Mouse (Mus musculus) MEL (cell line): ENCODE results near the gene G3bp2.

Experiments used
- CTCF ChIP-seq, 3 experiments: IDR thresholded peaks in 2 of 3; conservative IDR thresholded peaks in 1 of 3; 2 replicates each; pipeline ENCODE4 v1.5.1; 2011 to 2012; ENCODE audit warnings: low read length in 3 of 3, low read depth in 2 of 3, mild to moderate bottlenecking in 2 of 3, improper control_type of control experiment in 1 of 3, inconsistent platforms in 1 of 3, mixed read lengths in 1 of 3, moderate library complexity in 1 of 3; ENCODE audit not compliant: control insufficient read depth in 1 of 3, insufficient read depth in 1 of 3, poor library complexity in 1 of 3, severe bottlenecking in 1 of 3
- E2F4 ChIP-seq: IDR thresholded peaks from 2 replicates; pipeline ENCODE4 v1.6.1; 2011; ENCODE audit warnings: low read depth, low read length, improper control_type of control experiment, borderline replicate concordance
- MAZ ChIP-seq: IDR thresholded peaks from 2 replicates; pipeline ENCODE4 v1.6.1; 2012; ENCODE audit warnings: low read depth, mild to moderate bottlenecking, inconsistent platforms, low read length, improper control_type of control experiment
- MYB ChIP-seq: IDR thresholded peaks from 2 replicates; pipeline ENCODE4 v1.6.1; 2011; ENCODE audit warnings: mild to moderate bottlenecking, low read depth, low read length, improper control_type of control experiment
- NRF1 ChIP-seq: IDR thresholded peaks from 2 replicates; pipeline ENCODE4 v1.6.1; 2014; ENCODE audit warnings: low read depth, mild to moderate bottlenecking, inconsistent platforms, low read length, improper control_type of control experiment, moderate library complexity; ENCODE audit not compliant: poor library complexity, insufficient read depth, severe bottlenecking
- POLR2A ChIP-seq, 2 experiments: IDR thresholded peaks; 2 replicates each; pipeline ENCODE4 v1.6.1; 2011 to 2012; ENCODE audit warnings: low read length in 2 of 2, mild to moderate bottlenecking in 2 of 2, control low read depth in 1 of 2, improper control_type of control experiment in 1 of 2, low read depth in 1 of 2, moderate library complexity in 1 of 2; ENCODE audit not compliant: control insufficient read depth in 1 of 2, insufficient read depth in 1 of 2, poor library complexity in 1 of 2
- RCOR1 ChIP-seq: IDR thresholded peaks from 2 replicates; pipeline ENCODE4 v1.6.1; 2012; ENCODE audit warnings: low read depth, mild to moderate bottlenecking, inconsistent platforms, low read length, improper control_type of control experiment

DNA sequence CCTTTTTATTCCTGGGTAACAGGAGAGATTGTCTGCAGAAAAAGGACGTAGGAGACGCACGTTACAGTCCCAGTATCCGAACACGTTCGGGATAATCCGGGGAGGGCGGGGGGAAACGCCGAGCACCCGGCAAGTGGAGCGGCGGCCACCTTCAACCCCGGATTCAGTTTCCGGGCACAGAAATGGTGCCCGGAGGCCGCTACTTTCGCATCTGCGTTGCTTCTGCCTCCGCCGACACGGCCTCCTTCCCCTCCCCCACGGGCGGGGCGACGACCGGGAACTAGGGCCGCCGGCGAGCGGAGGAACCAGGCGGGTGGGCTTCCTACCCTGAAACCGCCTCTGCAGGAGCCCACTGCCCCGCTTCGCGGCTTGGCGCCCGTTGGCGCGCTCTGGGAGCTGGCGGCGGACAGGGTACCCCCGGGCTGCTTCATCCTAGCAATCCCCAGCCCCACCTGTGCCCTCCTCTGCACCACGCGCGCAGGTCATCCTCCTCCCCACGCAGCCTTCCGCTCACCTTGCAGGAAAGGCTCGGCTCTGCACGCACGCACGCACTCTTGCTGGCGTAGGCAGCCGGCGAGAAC lies 608 bp downstream of the G3bp2 start:
- no peak for TF ChIP-seq CTCF (IDR thresholded peaks at IDR 0.05 in 2 of 3, conservative IDR thresholded peaks at IDR 0.05 in 1 of 3; ENCODE audit: control insufficient read depth in 1 of 3, insufficient read depth in 1 of 3, low read depth in 2 of 3, low read length in 3 of 3, poor library complexity in 1 of 3, severe bottlenecking in 1 of 3)
- no peak for TF ChIP-seq RCOR1
- peak in 1 of 2 experiments; percentile 21; a peak in 2 of 4 replicates for TF ChIP-seq POLR2A (IDR thresholded peaks at IDR 0.05; ENCODE audit: control insufficient read depth in 1 of 2, insufficient read depth in 1 of 2, low read depth in 1 of 2, low read length in 2 of 2, poor library complexity in 1 of 2)
- TF ChIP-seq MAZ = peak; percentile 70; the same call in 1 of the 2 replicates
- no peak for TF ChIP-seq NRF1
- TF ChIP-seq MYB = no peak
- TF ChIP-seq E2F4 = no peak
